Mouse (Mus musculus) brain, adult 2 months (tissue): ENCODE measurements around the gene Sh2d5.

Experiments
- DNase-seq: peaks from one replicate; pipeline ENCODE4 v3.0.0; 2011; ENCODE audit warnings: low read depth, low spot score

The Sh2d5 gene

GRCm38 (mm10) chr4:138259482-138259881 is 9.3 kb downstream of the Sh2d5 start:
- DNase-seq = no peak

GRCm38 (mm10) chr4:138261843-138262681 is 11.9 kb downstream of the Sh2d5 start:
- peak; percentile 85 for DNase-seq

- DNase-seq = no peak
These were observed 17.7 kb downstream of the Sh2d5 start for GRCm38 (mm10) chr4:138267869-138268268.

GRCm38 (mm10) chr4:138272011-138272997 is 22.1 kb downstream of the Sh2d5 start:
- DNase-seq = peak; percentile 91

- DNase-seq = peak; percentile 88
These were observed 28.1 kb downstream of the Sh2d5 start for GRCm38 (mm10) chr4:138278346-138278745.

- DNase-seq = peak; percentile 93
These were observed 32.6 kb downstream of the Sh2d5 start for GRCm38 (mm10) chr4:138282834-138283233.

- no peak for DNase-seq
These were observed 36.2 kb downstream of the Sh2d5 start for GRCm38 (mm10) chr4:138286411-138286810.

GRCm38 (mm10) chr4:138288691-138289090 is 38.5 kb downstream of the Sh2d5 start:
- no peak for DNase-seq

- no peak for DNase-seq
These were observed 41.8 kb downstream of the Sh2d5 start for GRCm38 (mm10) chr4:138292028-138292427.

- peak; percentile 82 for DNase-seq
These were observed 43.2 kb downstream of the Sh2d5 start for GRCm38 (mm10) chr4:138293261-138293948.

GRCm38 (mm10) chr4:138293949-138294550 is 43.8 kb downstream of the Sh2d5 start:
- peak; percentile 33 for DNase-seq

- no peak for DNase-seq
These were observed 51.1 kb downstream of the Sh2d5 start for GRCm38 (mm10) chr4:138301271-138301780.

GRCm38 (mm10) chr4:138303011-138303410 is 52.8 kb downstream of the Sh2d5 start:
- no peak for DNase-seq

GRCm38 (mm10) chr4:138303742-138304141 is 53.5 kb downstream of the Sh2d5 start:
- DNase-seq = no peak

GRCm38 (mm10) chr4:138304340-138305104 is 54.3 kb downstream of the Sh2d5 start, which contains the start of gene Ddost:
TSS of gene Ddost (plus strand) at chr4:138304730.
- peak; percentile 100 for DNase-seq

- no peak for DNase-seq
These were observed 56.8 kb downstream of the Sh2d5 start for GRCm38 (mm10) chr4:138307025-138307424.

- DNase-seq = peak; percentile 60
These were observed 57.5 kb downstream of the Sh2d5 start for GRCm38 (mm10) chr4:138307739-138308138.

- DNase-seq = no peak
These were observed 60.2 kb downstream of the Sh2d5 start for GRCm38 (mm10) chr4:138310311-138310910.
